Comparison of ENCODE assay signal across 8 mouse cellular contexts in the genomic region with DNA sequence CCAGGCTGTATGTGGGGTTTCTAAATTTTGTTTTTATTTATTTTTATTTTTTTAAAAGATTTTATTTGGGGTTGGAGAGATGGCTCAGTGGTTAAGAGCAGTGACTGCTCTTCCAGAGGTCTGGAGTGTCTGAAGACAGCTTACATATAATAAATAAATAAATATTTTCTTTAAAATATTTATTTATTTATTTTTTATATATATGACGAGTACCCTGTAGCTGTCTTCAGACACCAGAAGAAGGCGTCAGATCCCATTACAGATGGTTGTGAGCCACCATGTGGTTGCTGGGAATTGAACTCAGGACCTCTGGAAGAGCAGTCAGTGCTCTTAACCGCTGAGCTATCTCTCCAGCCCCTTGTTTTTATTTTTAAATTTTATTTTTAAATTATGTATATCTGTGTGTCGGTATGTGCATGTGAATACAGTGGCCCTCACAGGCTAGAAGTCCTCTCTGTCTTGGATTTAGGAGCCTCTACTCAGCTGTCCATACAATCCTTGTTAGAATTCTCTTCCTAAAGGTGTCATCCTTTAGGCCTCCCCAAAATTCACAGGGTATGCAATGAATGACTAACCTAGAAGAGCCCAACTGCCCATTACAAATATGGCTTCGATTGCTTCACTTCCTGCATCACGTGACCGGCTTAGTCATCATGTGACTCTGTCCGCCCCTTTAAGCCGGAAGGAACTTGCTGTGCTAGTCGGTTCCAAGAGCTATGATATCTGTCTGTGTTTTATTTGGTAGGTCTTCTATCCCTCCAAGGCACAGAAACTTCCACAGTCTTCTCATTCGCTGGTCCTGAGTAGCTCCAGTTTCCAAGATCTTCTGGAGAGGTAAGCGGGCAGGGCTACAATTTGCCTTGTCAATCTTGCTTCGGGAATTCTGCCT. TPM values are rescaled to one million over a fixed set of nuclear protein-coding genes. Genes with fewer than 3 reads are reported as not detected.
DNase-seq lines count a peak whose midpoint lies in the region; ATAC-seq and TF ChIP-seq lines count a peak whose summit lies in the region.

Gene Gba (plus strand): TSS at position 676 of the 889 bp plus-strand sequence.

- H3K4me3 ChIP-seq in bone marrow, adult 2 months (replicated peaks; ENCODE audit: control insufficient read depth, low read depth, low read length) = peak within 1 kb of the TSS; percentile 88
- peak within 1 kb of the TSS; percentile 58 for H3K4me3 ChIP-seq in embryonic facial prominence, embryonic 15.5 days (replicated peaks)
- peak within 1 kb of the TSS; percentile 56 for H3K4me3 ChIP-seq in kidney, embryonic 14.5 days (ENCODE audit: low read length)
- H3K4me3 ChIP-seq in limb, embryonic 15.5 days = peak within 1 kb of the TSS; percentile 56

- no peak within 1 kb of the TSS for H3K27ac ChIP-seq in bone marrow, adult 2 months (ENCODE audit: control insufficient read depth, insufficient read depth, low read depth, low read length, poor library complexity)
- 0 out of 2 replicates have a peak within 1 kb of the TSS, but pooled peaks have one; percentile 18 for H3K27ac ChIP-seq in embryonic facial prominence, embryonic 15.5 days (replicated peaks)
- no peak within 1 kb of the TSS for H3K27ac ChIP-seq in kidney, embryonic 14.5 days (ENCODE audit: low read depth, low read length)
- H3K27ac ChIP-seq in limb, embryonic 15.5 days = peak within 1 kb of the TSS; percentile 34; the same call in 1 of the 2 replicates

- peak within 1 kb of the TSS; percentile 33 for H3K9ac ChIP-seq in embryonic facial prominence, embryonic 15.5 days
- peak within 1 kb of the TSS; percentile 48 for H3K9ac ChIP-seq in kidney, embryonic 14.5 days (ENCODE audit: low read depth, low read length)
- peak within 1 kb of the TSS; percentile 28; the same call in 1 of the 2 replicates for H3K9ac ChIP-seq in limb, embryonic 15.5 days

- TF ChIP-seq CTCF in bone marrow, adult 2 months (IDR thresholded peaks at IDR 0.05; ENCODE audit: control insufficient read depth, insufficient read depth, low read length) = no peak

- ATAC-seq in embryonic facial prominence, embryonic 15.5 days (ENCODE audit: insufficient number of reproducible peaks, low FRiP score, low TSS enrichment, low read depth) = peak; percentile 78
- peak; percentile 88 for ATAC-seq in kidney, embryonic 14.5 days (ENCODE audit: low FRiP score, low TSS enrichment)
- peak; percentile 78 for ATAC-seq in limb, embryonic 15.5 days (ENCODE audit: insufficient number of reproducible peaks, low FRiP score, low TSS enrichment, low read depth)

- WGBS in bone marrow, adult 2 months = 22% methylated on average over 13 of the region's 13 CpGs
- 25% methylated on average over 13 of the region's 13 CpGs for WGBS in embryonic facial prominence, embryonic 15.5 days
- 27% methylated on average over 13 of the region's 13 CpGs for WGBS in kidney, embryonic 14.5 days
- WGBS in limb, embryonic 15.5 days = 27% methylated on average over 13 of the region's 13 CpGs

- H3K27me3 ChIP-seq in embryonic facial prominence, embryonic 15.5 days = no peaks in the 10 kb centered on the region
- no peaks in the 10 kb centered on the region for H3K27me3 ChIP-seq in kidney, embryonic 14.5 days (ENCODE audit: control insufficient read depth, insufficient read depth, low read length)
- H3K27me3 ChIP-seq in limb, embryonic 15.5 days = no peaks in the 10 kb centered on the region

- H3K36me3 ChIP-seq in embryonic facial prominence, embryonic 15.5 days = peaks cover 30% of the 10 kb centered on the region
- H3K36me3 ChIP-seq in kidney, embryonic 14.5 days (ENCODE audit: control insufficient read depth, insufficient read depth, low read length) = peaks cover 15% of the 10 kb centered on the region
- H3K36me3 ChIP-seq in limb, embryonic 15.5 days = peaks cover 33% of the 10 kb centered on the region

- peak; percentile 91 for DNase-seq in A20 (ENCODE audit: low read depth, low spot score)
- peak; percentile 72 to 87 for DNase-seq in heart, adult 9 months (ENCODE audit: low spot score in 2 of 2)
- DNase-seq in monocyte, adult 2 months (ENCODE audit: low read depth in 1 of 2, low spot score in 2 of 2) = peak; percentile 57 to 77
- peak; percentile 79 to 86 for DNase-seq in spleen, postnatal 36 days (ENCODE audit: low spot score in 2 of 2)

- peak within 1 kb of the TSS; percentile 58 for H3K4me2 ChIP-seq in embryonic facial prominence, embryonic 15.5 days (replicated peaks)
- H3K4me2 ChIP-seq in kidney, embryonic 14.5 days (replicated peaks; ENCODE audit: low read depth, low read length) = peak within 1 kb of the TSS; percentile 54
- peak within 1 kb of the TSS; percentile 61 for H3K4me2 ChIP-seq in limb, embryonic 15.5 days

- peaks cover 3% of the 10 kb centered on the region for H3K4me1 ChIP-seq in bone marrow, adult 2 months (ENCODE audit: control insufficient read depth, insufficient read depth, low read length)
- peaks cover 6% of the 10 kb centered on the region for H3K4me1 ChIP-seq in embryonic facial prominence, embryonic 15.5 days
- H3K4me1 ChIP-seq in kidney, embryonic 14.5 days (ENCODE audit: control insufficient read depth, insufficient read depth, low read length) = peaks cover 4% of the 10 kb centered on the region
- H3K4me1 ChIP-seq in limb, embryonic 15.5 days = peaks cover 7% of the 10 kb centered on the region

- H3K9me3 ChIP-seq in embryonic facial prominence, embryonic 15.5 days (replicated peaks) = no peaks in the 10 kb centered on the region
- no peaks in the 10 kb centered on the region for H3K9me3 ChIP-seq in kidney, embryonic 14.5 days (ENCODE audit: control insufficient read depth, low read length)
- H3K9me3 ChIP-seq in limb, embryonic 15.5 days = no peaks in the 10 kb centered on the region

- no peak for TF ChIP-seq POLR2A in bone marrow, adult 2 months (IDR thresholded peaks at IDR 0.05; ENCODE audit: borderline replicate concordance, control insufficient read depth, low read depth, low read length)

RNA-seq across cellular contexts. Expression of gene Gba, which starts in this region (rescaled TPM):
- polyA plus RNA-seq in bone marrow, adult 2 months (2011; ENCODE audit: insufficient read depth, insufficient read length, low replicate concordance, missing spikeins) = 27.7 and 71.7 TPM in 2 replicates
- polyA plus RNA-seq in embryonic facial prominence, embryonic 15.5 days (2015; fragmentation: Nextera tagmentation; extraction: Ambion mirVana) = 49.0 and 55.6 TPM in 2 replicates
- 32.0 and 37.4 TPM in 2 replicates for polyA plus RNA-seq in kidney, embryonic 14.5 days (2014; fragmentation: Nextera tagmentation; extraction: Ambion mirVana)
- polyA plus RNA-seq in limb, embryonic 15.5 days (2015; fragmentation: Nextera tagmentation; extraction: Ambion mirVana) = 62.5 and 70.9 TPM in 2 replicates

Comparison
In these comparisons a context has a peak if more than half of its experiments do, and no peak if none do; other contexts are left out.
1. H3K27ac ChIP-seq: peak in embryonic facial prominence, embryonic 15.5 days (single experiment) and limb, embryonic 15.5 days (single experiment); none in bone marrow, adult 2 months (single experiment) and kidney, embryonic 14.5 days (single experiment).
2. Peak in every context shown above with its lines, with median percentiles within 50 percentile points of each other: DNase-seq, H3K4me3 ChIP-seq, ATAC-seq, H3K4me2 ChIP-seq and H3K9ac ChIP-seq.